Mouse (Mus musculus) forebrain, embryonic 15.5 days (tissue): ENCODE results near the gene Fcgr3. TPM values are rescaled to one million over a fixed set of nuclear protein-coding genes. Genes with fewer than 3 reads are reported as not detected.

ENCODE experiments used
- ATAC-seq: fragments of 200-750 bp; cut with Nextera tagmentation; replicated peaks from 2 replicates; pipeline ENCODE4 v1.8.0; 2017; ENCODE audit warnings: mild to moderate bottlenecking, moderate TSS enrichment, moderate library complexity
- H3K27ac ChIP-seq: fragments of 300-500 bp; sonication (generic); replicated peaks from 2 replicates; pipeline ENCODE4 v1.5.1; 2015; ENCODE audit warnings: mild to moderate bottlenecking, inconsistent platforms
- H3K27me3 ChIP-seq: fragments of 300-500 bp; sonication (generic); 2 replicates; pipeline ENCODE4 v1.6.1; 2015; ENCODE audit warnings: inconsistent platforms
- H3K36me3 ChIP-seq: fragments of 300-500 bp; sonication (generic); 2 replicates; pipeline ENCODE4 v1.6.1; 2015; ENCODE audit warnings: mild to moderate bottlenecking, inconsistent platforms
- H3K4me1 ChIP-seq: fragments of 300-500 bp; sonication (generic); 2 replicates; pipeline ENCODE4 v1.6.1; 2015; ENCODE audit warnings: inconsistent platforms
- H3K4me2 ChIP-seq: fragments of 300-500 bp; sonication (generic); replicated peaks from 2 replicates; pipeline ENCODE4 v1.6.1; 2015; ENCODE audit warnings: mild to moderate bottlenecking, inconsistent platforms
- H3K4me3 ChIP-seq: fragments of 300-500 bp; sonication (generic); 2 replicates; pipeline ENCODE4 v1.5.1; 2015; ENCODE audit warnings: mild to moderate bottlenecking, inconsistent platforms
- H3K9ac ChIP-seq: fragments of 300-500 bp; sonication (generic); replicated peaks from 2 replicates; pipeline ENCODE4 v1.6.1; 2015; ENCODE audit warnings: mild to moderate bottlenecking, inconsistent platforms
- H3K9me3 ChIP-seq: fragments of 300-500 bp; sonication (generic); 2 replicates; pipeline ENCODE4 v1.6.1; 2016; ENCODE audit warnings: inconsistent platforms
- WGBS: fragments of 180-500 bp; shearing (Covaris S2); methylation state at CpG from one replicate; pipeline ENCODE4 v1.1.7; 2015; ENCODE audit warnings: mixed read lengths; 5-methylcytosine and 5-hydroxymethylcytosine counted together
- polyA plus RNA-seq: library from polyadenylated mRNA; unstranded; fragments of >200 nt; fragmentation: Nextera tagmentation; extraction: Ambion mirVana; gene quantifications from 2 replicates; pipeline ENCODE4 v1.2.1, GENCODE M21; 2015

The Fcgr3 gene
- polyA plus RNA-seq, 1 experiment from 2014 or later: 8.7 TPM

DNA sequence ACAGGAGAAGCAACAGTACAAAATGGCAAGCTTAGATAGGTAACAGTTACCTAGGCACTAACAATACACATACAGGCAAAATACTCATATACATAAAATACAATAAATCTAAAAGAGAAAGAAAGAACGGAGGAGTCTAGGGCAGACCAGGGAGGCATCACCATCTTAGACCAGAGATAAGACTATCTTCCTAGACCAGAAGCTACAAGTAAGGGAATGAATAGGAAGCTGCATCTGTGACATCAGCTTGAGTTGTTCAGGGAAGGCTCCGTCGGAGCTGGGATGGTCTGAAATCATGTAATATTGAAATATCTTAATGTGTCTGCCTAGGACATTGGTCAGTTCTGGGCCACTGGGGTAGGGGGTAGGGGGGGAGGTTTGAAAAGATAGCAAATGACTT lies 33.0 kb downstream of the Fcgr3 start:
- Histone ChIP-seq H3K9me3 (no peaks in the 10 kb centered on the region), H3K27me3 (peaks cover 21% of the 10 kb centered on the region; the same call in 1 of the 2 replicates), H3K4me2 (no peak overlapping the region), H3K9ac (no peak overlapping the region), H3K27ac (no peak overlapping the region), H3K4me3 (no peak overlapping the region), H3K4me1 (peaks cover 21% of the 10 kb centered on the region), H3K36me3 (no peaks in the 10 kb centered on the region)
- no peak for ATAC-seq
- WGBS: 88% methylated on average over 3 of the region's 3 CpGs

DNA sequence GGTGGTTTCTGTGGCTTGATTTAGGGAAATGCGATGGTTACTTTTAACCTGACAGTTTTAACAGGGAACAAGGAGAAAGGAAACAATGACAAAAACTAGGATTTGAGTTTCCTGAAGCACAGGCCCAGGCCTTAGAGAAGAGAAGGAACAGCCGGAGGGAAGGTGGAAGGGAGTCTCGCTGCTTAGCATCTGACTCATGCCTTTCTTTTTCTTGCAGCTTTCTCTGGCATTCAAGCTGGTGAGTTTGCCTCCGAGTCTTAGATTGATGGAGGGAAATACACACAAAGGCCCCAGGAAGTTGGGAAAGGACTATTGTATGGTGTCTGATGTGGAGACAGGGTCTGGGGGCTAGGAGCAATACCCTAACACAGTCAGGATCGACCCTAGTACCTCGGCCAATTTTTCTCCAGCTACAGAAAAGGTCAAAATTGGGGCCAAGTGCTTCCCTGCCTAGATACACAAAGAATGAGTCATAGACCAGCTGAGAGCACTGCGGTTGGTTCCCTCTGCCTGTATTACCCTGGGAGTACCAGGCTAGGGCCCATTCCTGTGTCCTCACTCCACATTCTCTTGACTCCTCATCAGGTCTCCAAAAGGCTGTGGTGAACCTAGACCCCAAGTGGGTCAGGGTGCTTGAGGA lies 45.3 kb downstream of the Fcgr3 start:
- no peak for ATAC-seq
- Histone ChIP-seq H3K9me3 (no peaks in the 10 kb centered on the region), H3K27me3 (no peaks in the 10 kb centered on the region), H3K4me3 (no peak overlapping the region), H3K27ac (no peak overlapping the region), H3K4me1 (no peaks in the 10 kb centered on the region), H3K36me3 (no peaks in the 10 kb centered on the region), H3K4me2 (no peak overlapping the region), H3K9ac (no peak overlapping the region)
- 83% methylated on average over 7 of the region's 7 CpGs for WGBS

DNA sequence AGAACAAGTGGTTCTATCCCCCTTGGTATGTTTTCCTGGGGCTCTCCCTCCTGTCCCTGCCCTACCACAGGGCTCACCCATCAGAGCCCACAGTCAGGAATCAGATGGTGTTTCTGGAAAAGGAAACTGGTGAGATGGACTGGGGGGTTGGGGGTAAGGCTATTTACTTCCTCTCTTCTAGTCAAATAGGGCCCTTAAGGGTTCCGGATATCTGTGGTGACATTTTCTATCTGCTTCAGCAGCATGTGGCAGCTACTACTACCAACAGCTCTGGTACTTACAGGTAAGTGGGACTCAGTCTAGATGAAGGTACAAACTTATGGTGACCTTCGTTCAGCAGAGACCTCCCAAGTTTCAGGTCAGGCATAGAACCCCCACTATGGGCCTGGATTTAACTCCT lies 46.0 kb downstream of the Fcgr3 start, which contains the start of gene Fcgr4:
Fcgr4 (plus strand) TSS at position 184 of the 400 bp plus-strand sequence.
- WGBS: 85% methylated on average over 2 of the region's 2 CpGs
- H3K4me3 ChIP-seq: no peak within 1 kb of the TSS
- H3K36me3 ChIP-seq: no peaks in the 10 kb centered on the region
- no peaks in the 10 kb centered on the region for H3K4me1 ChIP-seq
- H3K27me3 ChIP-seq: no peaks in the 10 kb centered on the region
- H3K9me3 ChIP-seq: no peaks in the 10 kb centered on the region
- no peak within 1 kb of the TSS for H3K27ac ChIP-seq
- no peak within 1 kb of the TSS for H3K9ac ChIP-seq
- ATAC-seq: no peak
- no peak within 1 kb of the TSS for H3K4me2 ChIP-seq

DNA sequence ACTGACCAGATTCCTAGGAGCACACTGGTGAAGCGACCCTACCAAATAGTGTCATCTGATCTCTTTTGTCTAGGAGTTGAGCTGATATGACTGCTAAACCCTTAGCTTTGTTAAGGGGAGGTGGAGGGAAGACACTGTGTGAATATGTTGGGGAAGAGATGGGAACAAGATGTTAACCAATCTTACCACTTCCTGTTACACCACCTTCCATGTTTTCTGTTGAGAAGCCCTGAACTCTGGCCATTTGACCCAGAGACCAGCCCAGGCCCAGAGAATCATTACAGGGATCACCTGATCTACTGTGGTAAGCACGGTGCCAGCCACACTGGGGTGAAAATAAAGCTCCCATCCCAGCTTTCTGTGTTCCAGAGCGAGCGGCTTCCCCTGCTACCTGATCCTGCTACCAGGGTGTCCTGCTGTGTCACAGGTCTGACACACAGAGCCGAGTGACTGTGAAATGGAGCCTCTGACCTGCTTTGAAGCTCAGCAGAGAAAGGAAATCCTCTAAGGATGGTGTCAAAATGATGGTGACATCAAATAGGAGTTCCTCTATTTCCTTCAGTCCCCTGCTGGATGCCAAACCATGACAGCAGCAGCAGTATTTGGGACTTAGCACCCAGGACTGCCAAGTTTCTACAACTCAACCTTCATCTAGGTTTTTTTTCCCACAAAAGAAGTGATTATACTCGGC lies 47.1 kb downstream of the Fcgr3 start:
- H3K36me3 ChIP-seq: no peaks in the 10 kb centered on the region
- WGBS: 60% methylated on average over 6 of the region's 6 CpGs
- no peaks in the 10 kb centered on the region for H3K4me1 ChIP-seq
- no peaks in the 10 kb centered on the region for H3K9me3 ChIP-seq
- no peak overlapping the region for H3K9ac ChIP-seq
- H3K27ac ChIP-seq: no peak overlapping the region
- no peak for ATAC-seq
- H3K4me2 ChIP-seq: no peak overlapping the region
- no peak overlapping the region for H3K4me3 ChIP-seq
- no peaks in the 10 kb centered on the region for H3K27me3 ChIP-seq

DNA sequence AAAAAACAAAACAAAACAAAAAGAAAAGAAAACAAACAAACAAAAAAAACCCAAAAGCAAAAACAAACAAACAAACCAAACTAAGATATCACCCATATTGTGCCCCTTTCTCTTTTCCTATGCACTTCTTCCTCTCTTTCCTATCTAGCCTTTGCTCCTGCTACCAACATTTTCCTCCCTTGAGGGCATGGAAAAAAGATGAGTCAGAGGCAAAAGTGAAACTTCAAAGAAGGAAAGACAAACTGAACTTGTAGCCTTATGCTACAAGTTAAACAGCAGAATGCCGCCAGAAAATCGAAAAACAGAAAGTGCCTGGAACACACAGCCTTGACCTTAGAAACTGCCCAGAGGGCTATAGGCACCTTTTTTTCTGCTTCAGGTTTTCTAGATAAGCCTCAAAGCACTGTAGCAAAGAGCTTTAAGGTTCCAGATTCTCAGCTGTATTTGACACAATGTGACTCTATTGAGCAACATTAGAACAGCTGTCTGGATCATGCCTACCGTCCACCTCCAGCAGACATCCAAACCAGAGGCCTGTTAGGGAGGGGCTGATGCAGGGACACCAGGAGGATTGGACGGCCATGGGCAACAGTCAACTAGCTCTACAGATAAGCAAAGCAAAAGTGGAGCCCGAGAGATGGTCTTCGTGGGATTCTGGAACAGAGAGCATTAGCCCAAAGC lies 47.9 kb downstream of the Fcgr3 start:
- Histone ChIP-seq H3K36me3 (no peaks in the 10 kb centered on the region), H3K9ac (no peak overlapping the region), H3K27me3 (no peaks in the 10 kb centered on the region), H3K27ac (no peak overlapping the region), H3K9me3 (no peaks in the 10 kb centered on the region), H3K4me2 (no peak overlapping the region), H3K4me1 (no peaks in the 10 kb centered on the region), H3K4me3 (no peak overlapping the region)
- no peak for ATAC-seq
- 92% methylated on average over 6 of the region's 6 CpGs for WGBS

DNA sequence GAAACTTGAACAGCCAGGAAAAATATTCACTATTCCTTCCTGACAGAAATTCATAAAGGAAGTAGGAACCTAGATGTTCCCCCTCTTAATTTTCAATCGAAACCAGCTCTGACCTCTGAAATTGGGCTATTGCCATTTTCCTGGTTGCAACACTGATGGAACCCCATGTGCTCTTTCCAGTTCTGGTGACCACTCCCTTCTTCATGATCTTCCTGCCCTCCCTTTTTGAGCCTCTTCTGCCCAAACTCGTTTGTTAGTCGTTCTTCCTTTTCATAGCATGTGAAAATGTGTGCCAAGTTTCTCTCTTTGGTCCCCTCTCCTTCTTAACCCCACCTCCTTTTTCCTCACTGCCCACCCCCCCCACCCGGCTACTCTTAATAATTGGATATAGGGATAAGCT lies 53.0 kb downstream of the Fcgr3 start:
- H3K9me3 ChIP-seq: no peaks in the 10 kb centered on the region
- no peak for ATAC-seq
- H3K27me3 ChIP-seq: no peaks in the 10 kb centered on the region
- WGBS: 75% methylated on average over 4 of the region's 4 CpGs
- H3K27ac ChIP-seq: no peak overlapping the region
- H3K36me3 ChIP-seq: no peaks in the 10 kb centered on the region
- H3K4me2 ChIP-seq: no peak overlapping the region
- H3K4me1 ChIP-seq: no peaks in the 10 kb centered on the region
- no peak overlapping the region for H3K4me3 ChIP-seq
- no peak overlapping the region for H3K9ac ChIP-seq

DNA sequence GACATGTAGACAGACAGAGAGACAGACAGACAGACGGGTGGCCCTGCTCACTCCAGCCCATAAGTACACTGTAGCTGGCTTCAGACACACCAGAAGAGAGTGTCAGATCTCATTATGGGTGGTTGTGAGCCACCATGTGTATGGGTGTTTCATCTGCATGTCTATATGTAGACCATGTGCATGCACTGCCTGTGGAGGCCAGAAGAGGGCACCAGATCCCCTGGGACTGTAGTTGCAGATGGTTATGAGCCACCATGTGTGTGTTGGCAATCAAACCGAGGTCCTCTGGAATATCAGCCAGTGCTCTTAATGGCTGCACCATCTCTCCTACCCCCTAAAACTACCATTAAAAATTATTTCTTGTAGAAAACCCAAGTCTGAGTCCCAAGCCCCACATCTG lies 57.8 kb downstream of the Fcgr3 start:
- Histone ChIP-seq H3K36me3 (no peaks in the 10 kb centered on the region), H3K4me2 (no peak overlapping the region), H3K4me1 (no peaks in the 10 kb centered on the region), H3K27me3 (no peaks in the 10 kb centered on the region), H3K4me3 (no peak overlapping the region), H3K27ac (no peak overlapping the region), H3K9me3 (no peaks in the 10 kb centered on the region), H3K9ac (no peak overlapping the region)
- 86% methylated on average over 2 of the region's 2 CpGs for WGBS
- no peak for ATAC-seq

DNA sequence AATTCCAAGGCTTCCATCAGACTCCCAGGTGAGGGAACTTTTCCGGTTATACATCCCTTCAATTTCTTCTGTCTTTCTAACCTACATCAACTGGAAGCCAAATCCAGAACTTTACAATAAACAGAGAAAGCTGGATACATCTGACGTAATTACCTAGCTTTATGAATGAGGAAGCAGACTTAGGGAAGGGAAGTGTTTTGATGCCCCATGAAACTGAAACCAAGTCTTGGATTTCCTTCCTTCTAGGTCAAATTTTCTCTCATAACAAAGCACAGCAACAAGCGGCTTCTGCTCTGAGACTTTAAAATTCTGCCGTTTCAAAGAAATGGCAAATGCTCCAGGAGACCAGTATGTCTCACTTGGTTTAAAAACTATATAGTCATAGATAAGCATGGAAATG lies 58.4 kb downstream of the Fcgr3 start:
- Histone ChIP-seq H3K4me1 (no peaks in the 10 kb centered on the region), H3K36me3 (no peaks in the 10 kb centered on the region), H3K4me3 (no peak overlapping the region), H3K9me3 (no peaks in the 10 kb centered on the region), H3K27ac (no peak overlapping the region), H3K27me3 (no peaks in the 10 kb centered on the region), H3K4me2 (no peak overlapping the region), H3K9ac (no peak overlapping the region)
- ATAC-seq: no peak
- 94% methylated on average over 4 of the region's 4 CpGs for WGBS

DNA sequence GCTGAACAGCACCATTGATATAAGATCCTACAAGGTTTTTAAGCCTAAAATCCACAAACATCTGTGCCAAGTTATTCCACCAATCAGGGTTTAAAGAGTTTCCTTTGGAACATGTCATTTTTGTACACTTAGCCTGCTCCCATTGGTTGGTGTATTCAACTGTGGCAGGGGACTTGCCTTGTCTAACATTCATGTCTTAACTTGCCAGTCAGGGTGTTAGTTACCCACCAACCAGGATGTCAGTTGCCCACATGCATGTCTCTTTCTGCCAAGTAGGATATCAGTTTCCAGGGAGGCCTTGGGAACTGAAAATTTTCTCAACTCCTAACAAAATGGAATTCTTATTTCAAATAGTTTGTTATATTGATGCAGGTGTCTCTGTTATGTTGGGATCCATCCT lies 59.1 kb downstream of the Fcgr3 start:
- H3K9ac ChIP-seq: no peak overlapping the region
- H3K4me1 ChIP-seq: no peaks in the 10 kb centered on the region
- H3K4me2 ChIP-seq: no peak overlapping the region
- H3K9me3 ChIP-seq: no peaks in the 10 kb centered on the region
- H3K36me3 ChIP-seq: no peaks in the 10 kb centered on the region
- ATAC-seq: no peak
- H3K4me3 ChIP-seq: no peak overlapping the region
- no peak overlapping the region for H3K27ac ChIP-seq
- no peaks in the 10 kb centered on the region for H3K27me3 ChIP-seq

DNA sequence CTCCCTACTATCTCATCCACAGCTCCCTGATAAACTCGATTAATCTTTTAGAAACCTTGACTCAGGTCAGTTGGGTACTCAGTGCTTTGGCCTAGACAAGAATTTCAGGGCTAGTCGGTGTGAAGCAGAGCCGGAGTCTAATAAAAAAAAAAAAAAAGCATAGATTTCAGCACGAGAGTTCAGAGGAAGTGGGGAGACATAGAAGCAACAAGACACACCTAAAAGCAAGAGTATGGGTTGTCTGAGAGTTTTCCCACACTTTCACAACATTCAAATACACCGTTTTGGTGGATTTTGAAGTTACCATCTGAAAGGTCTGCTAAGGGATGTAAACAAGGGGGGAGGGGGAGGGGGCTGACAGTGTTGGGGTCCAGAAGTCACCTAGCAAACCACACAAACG lies 59.7 kb downstream of the Fcgr3 start:
- no peaks in the 10 kb centered on the region for H3K27me3 ChIP-seq
- no peaks in the 10 kb centered on the region for H3K4me1 ChIP-seq
- no peak overlapping the region for H3K27ac ChIP-seq
- no peak overlapping the region for H3K9ac ChIP-seq
- H3K4me3 ChIP-seq: no peak overlapping the region
- H3K9me3 ChIP-seq: no peaks in the 10 kb centered on the region
- no peak overlapping the region for H3K4me2 ChIP-seq
- no peaks in the 10 kb centered on the region for H3K36me3 ChIP-seq
- WGBS: 74% methylated on average over 6 of the region's 6 CpGs
- ATAC-seq: no peak
